Mouse (Mus musculus) limb, embryonic 15.5 days (tissue): Measurements from ENCODE around the gene Gm20716. TPM values are rescaled to one million over a fixed set of nuclear protein-coding genes. Genes with fewer than 3 reads are reported as not detected.

ENCODE experiments used
- microRNA-seq: library from miRNA; unstranded; fragments of <30 nt; microRNA quantifications from one replicate; pipeline ENCODE4, GENCODE M21; 2016
- polyA plus RNA-seq: library from polyadenylated mRNA; unstranded; fragments of >200 nt; fragmentation: Nextera tagmentation; extraction: Ambion mirVana; gene quantifications from 2 replicates; pipeline ENCODE4 v1.2.1, GENCODE M21; 2015

The Gm20716 gene
- polyA plus RNA-seq, 1 experiment from 2014 or later, result 17.7 TPM

Small RNAs within 50 kb of the gene (microRNA-seq; reads per million reads assigned to microRNA genes)
- not detected for gene Gm24561

Other genes with a start within 250 kb of the Gm20716 start
- 7.9 and 9.2 TPM in 2 replicates for gene Ripor3, start 219.7 kb downstream of the Gm20716 start, polyA plus RNA-seq
- 2.9 and 3.8 TPM in 2 replicates for gene Pard6b, start 149.4 kb downstream of the Gm20716 start, polyA plus RNA-seq
- gene Adnp, start 23.3 kb downstream of the Gm20716 start, polyA plus RNA-seq, result 3.1 and 3.6 TPM in 2 replicates
- 90.4 and 92.1 TPM in 2 replicates for gene Dpm1, start 227 bp upstream of the Gm20716 start, polyA plus RNA-seq
- 5.5 and 6.8 TPM in 2 replicates for gene Mocs3, start 258 bp upstream of the Gm20716 start, polyA plus RNA-seq
- gene Kcng1, start 51.4 kb upstream of the Gm20716 start, polyA plus RNA-seq, result 0.86 and 1.4 TPM in 2 replicates